Mouse (Mus musculus): ENCODE measurements around the gene Flywch1. TPM values are rescaled to one million over a fixed set of nuclear protein-coding genes. Genes with fewer than 3 reads are reported as not detected.

The Flywch1 gene
- total and polyA plus RNA-seq, 3 experiments = 18.8 to 28.3 (median 23.4) TPM

DNA sequence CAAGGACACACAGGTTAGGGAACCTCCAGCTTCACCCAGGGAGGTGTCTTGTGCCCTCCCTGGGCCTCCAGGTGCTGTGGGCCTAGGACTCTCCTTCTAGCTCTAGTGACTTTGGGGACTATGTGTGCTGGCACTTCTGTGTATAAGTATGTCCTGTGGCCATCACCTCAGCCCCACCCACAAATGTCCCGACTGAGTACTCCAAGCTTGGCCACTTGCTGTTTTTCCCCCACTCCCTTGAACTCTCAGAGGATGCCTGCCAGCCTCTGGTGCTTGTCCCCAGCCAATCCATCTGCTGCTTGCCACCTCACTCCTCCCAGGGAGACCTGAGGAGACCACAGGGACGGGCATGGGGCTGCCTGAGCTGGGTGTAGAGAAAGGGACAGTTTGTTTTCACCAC, 7.0 kb upstream of the Flywch1 start:
- Histone ChIP-seq H3K27ac (ENCODE audit: insufficient read depth, low read depth) (no peak overlapping the region), H3K4me3 (replicated peaks in 1 of 3; ENCODE audit: low read depth in 2 of 3, low read length in 2 of 3, poor library complexity in 1 of 3) (no peak overlapping the region), H3K4me1 (ENCODE audit: control insufficient read depth in 1 of 2, insufficient read depth in 2 of 2) (peaks cover 3 to 21% of the 10 kb centered on the region in 2 experiments; a peak in 3 of 4 replicates), H3K9ac (ENCODE audit: insufficient read depth, low read depth) (no peak overlapping the region), H3K27me3 (replicated peaks) (no peaks in the 10 kb centered on the region), H3K36me3 (replicated peaks in 1 of 2; ENCODE audit: control insufficient read depth in 1 of 2, insufficient read depth in 1 of 2, low read length in 1 of 2) (no peaks in the 10 kb centered on the region), H3K4me2 (ENCODE audit: insufficient read depth, low read depth, poor library complexity, severe bottlenecking) (no peak overlapping the region), H3K9me3 (replicated peaks; ENCODE audit: low read length) (no peaks in the 10 kb centered on the region), H3K79me2 (replicated peaks; ENCODE audit: control insufficient read depth, extremely low read depth, insufficient read depth, poor library complexity, severe bottlenecking) (no peaks in the 10 kb centered on the region)
- in situ Hi-C loops (cut with MboI; ENCODE audit: low pct_ligation_motif_present, low pct_unique_long_range_greater_than_20kb, low sequenced_read_pairs) = loop anchor here (5.0 to 10.0 kb wide), 2 partner anchors 59 to 186 kb away; partner anchors contain the start of gene Prss33
- dilution Hi-C loops (cut with MboI; ENCODE audit: extremely low pct_ligation_motif_present, extremely low pct_unique_long_range_greater_than_20kb, low sequenced_read_pairs) = no loop called here
- no peak for TF ChIP-seq IRF4 (IDR thresholded peaks at IDR 0.05; ENCODE audit: low read depth, low read length)
- TF ChIP-seq USF1 (IDR thresholded peaks at IDR 0.05; ENCODE audit: low read depth, low read length) = no peak
- no peak for TF ChIP-seq TBP (conservative IDR thresholded peaks at IDR 0.05; ENCODE audit: low read depth, low read length)
- no peak for TF ChIP-seq CHD2 (IDR thresholded peaks at IDR 0.05; ENCODE audit: low read length)
- no peak for DNase-seq (ENCODE audit: extremely low read depth)

DNA sequence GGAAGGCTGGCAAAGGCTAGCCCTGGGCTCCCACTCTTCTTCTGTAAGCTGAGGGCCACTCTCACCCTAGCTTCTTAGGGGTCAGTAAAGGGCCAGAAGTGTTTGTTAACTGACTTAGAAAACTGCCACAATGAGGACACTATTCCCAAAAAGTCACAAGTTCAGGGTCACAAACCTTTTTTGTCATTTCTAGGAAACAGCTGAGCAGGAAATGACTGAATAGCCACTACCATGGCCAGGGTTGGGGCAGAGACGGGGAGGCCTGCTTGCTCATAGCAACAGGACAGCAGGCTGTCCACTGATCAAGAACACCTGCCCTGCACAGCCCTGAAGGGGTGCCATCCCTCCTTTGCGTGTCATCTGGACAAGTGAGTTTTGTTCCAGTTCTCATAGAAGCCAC, 5.7 kb upstream of the Flywch1 start:
- H3K9ac ChIP-seq (ENCODE audit: insufficient read depth, low read depth) = no peak overlapping the region
- dilution Hi-C loops (cut with MboI; ENCODE audit: extremely low pct_ligation_motif_present, extremely low pct_unique_long_range_greater_than_20kb, low sequenced_read_pairs) (no loop called here), in situ Hi-C loops (cut with MboI; ENCODE audit: low pct_ligation_motif_present, low pct_unique_long_range_greater_than_20kb, low sequenced_read_pairs) (loop anchor here (5.0 to 10.0 kb wide), 2 partner anchors 60 to 188 kb away; partner anchors contain the start of gene Prss33)
- no peak overlapping the region for H3K4me3 ChIP-seq (replicated peaks in 1 of 3; ENCODE audit: low read depth in 2 of 3, low read length in 2 of 3, poor library complexity in 1 of 3)
- H3K27ac ChIP-seq (ENCODE audit: insufficient read depth, low read depth) = no peak overlapping the region
- DNase-seq (ENCODE audit: extremely low read depth) = no peak
- no peaks in the 10 kb centered on the region for H3K9me3 ChIP-seq (replicated peaks; ENCODE audit: low read length)
- no peak overlapping the region for H3K4me2 ChIP-seq (ENCODE audit: insufficient read depth, low read depth, poor library complexity, severe bottlenecking)
- H3K4me1 ChIP-seq (ENCODE audit: control insufficient read depth in 1 of 2, insufficient read depth in 2 of 2) = peaks cover 3 to 18% of the 10 kb centered on the region in 2 experiments; a peak in 3 of 4 replicates
- no peaks in the 10 kb centered on the region for H3K36me3 ChIP-seq (replicated peaks in 1 of 2; ENCODE audit: control insufficient read depth in 1 of 2, insufficient read depth in 1 of 2, low read length in 1 of 2)
- TF ChIP-seq ZMIZ1 (IDR thresholded peaks at IDR 0.05; ENCODE audit: low read depth, low read length) = no peak
- no peaks in the 10 kb centered on the region for H3K27me3 ChIP-seq (replicated peaks)
- H3K79me2 ChIP-seq (replicated peaks; ENCODE audit: control insufficient read depth, extremely low read depth, insufficient read depth, poor library complexity, severe bottlenecking) = no peaks in the 10 kb centered on the region

DNA sequence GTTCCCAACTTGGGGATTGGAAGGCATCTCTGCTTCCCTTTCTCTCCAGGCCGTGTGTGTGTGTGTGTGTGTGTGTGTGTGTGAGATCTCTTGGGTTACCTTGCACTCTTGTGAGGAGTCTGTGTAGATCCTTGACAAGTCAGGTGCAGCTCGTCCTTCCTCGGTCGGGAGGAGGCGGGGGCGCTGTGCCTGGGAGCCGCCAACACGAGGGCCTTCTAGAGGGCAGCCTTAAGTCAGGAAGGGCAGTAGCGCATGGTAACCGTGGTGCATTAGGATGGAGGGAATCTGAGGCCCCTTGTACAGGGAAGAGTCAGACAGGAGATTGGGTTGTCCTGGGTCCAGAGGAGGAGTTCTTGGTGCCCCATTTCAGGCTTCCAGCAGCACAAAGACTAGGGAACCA, 4.8 kb upstream of the Flywch1 start:
- H3K4me3 ChIP-seq (replicated peaks in 1 of 3; ENCODE audit: low read depth in 2 of 3, low read length in 2 of 3, poor library complexity in 1 of 3) = no peak overlapping the region
- no peak for DNase-seq (ENCODE audit: extremely low read depth)
- H3K36me3 ChIP-seq (replicated peaks in 1 of 2; ENCODE audit: control insufficient read depth in 1 of 2, insufficient read depth in 1 of 2, low read length in 1 of 2) = no peaks in the 10 kb centered on the region
- no peaks in the 10 kb centered on the region for H3K9me3 ChIP-seq (replicated peaks; ENCODE audit: low read length)
- TF ChIP-seq MAFK (IDR thresholded peaks at IDR 0.05; ENCODE audit: insufficient replicate concordance, low read length) = no peak
- TF ChIP-seq MXI1 (IDR thresholded peaks at IDR 0.05; ENCODE audit: low read depth, low read length) = no peak
- TF ChIP-seq ZKSCAN1 (IDR thresholded peaks at IDR 0.05; ENCODE audit: borderline replicate concordance, low read depth, low read length) = no peak
- no peak for TF ChIP-seq CTCF (conservative IDR thresholded peaks at IDR 0.05 in 1 of 2, IDR thresholded peaks at IDR 0.05 in 1 of 2; ENCODE audit: low read depth in 2 of 2, low read length in 2 of 2)
- no peak for TF ChIP-seq RCOR1 (conservative IDR thresholded peaks at IDR 0.05; ENCODE audit: low read depth, low read length)
- no peak for TF ChIP-seq IRF4 (IDR thresholded peaks at IDR 0.05; ENCODE audit: low read depth, low read length)
- TF ChIP-seq NELFE (IDR thresholded peaks at IDR 0.05; ENCODE audit: low read depth, low read length) = no peak
- TF ChIP-seq MAX (IDR thresholded peaks at IDR 0.05; ENCODE audit: low read length) = no peak
- TF ChIP-seq TCF12 (IDR thresholded peaks at IDR 0.05; ENCODE audit: low read depth, low read length) = no peak
- no peak for TF ChIP-seq USF2 (conservative IDR thresholded peaks at IDR 0.05; ENCODE audit: low read depth, low read length)
- TF ChIP-seq JUND (conservative IDR thresholded peaks at IDR 0.05; ENCODE audit: low read depth, low read length) = no peak
- no peak for TF ChIP-seq CHD2 (IDR thresholded peaks at IDR 0.05; ENCODE audit: low read length)
- TF ChIP-seq TBP (conservative IDR thresholded peaks at IDR 0.05; ENCODE audit: low read depth, low read length) = no peak
- no peak for TF ChIP-seq ZNF384 (IDR thresholded peaks at IDR 0.05; ENCODE audit: low read depth, low read length)
- peaks cover 3 to 22% of the 10 kb centered on the region in 2 experiments; a peak in 3 of 4 replicates for H3K4me1 ChIP-seq (ENCODE audit: control insufficient read depth in 1 of 2, insufficient read depth in 2 of 2)
- dilution Hi-C loops (cut with MboI; ENCODE audit: extremely low pct_ligation_motif_present, extremely low pct_unique_long_range_greater_than_20kb, low sequenced_read_pairs) (no loop called here), in situ Hi-C loops (cut with MboI; ENCODE audit: low pct_ligation_motif_present, low pct_unique_long_range_greater_than_20kb, low sequenced_read_pairs) (loop anchor here (5.0 to 10.0 kb wide), 2 partner anchors 61 to 189 kb away; partner anchors contain the start of gene Prss33)
- no peaks in the 10 kb centered on the region for H3K27me3 ChIP-seq (replicated peaks)
- H3K4me2 ChIP-seq (ENCODE audit: insufficient read depth, low read depth, poor library complexity, severe bottlenecking) = no peak overlapping the region
- no peak overlapping the region for H3K9ac ChIP-seq (ENCODE audit: insufficient read depth, low read depth)
- no peaks in the 10 kb centered on the region for H3K79me2 ChIP-seq (replicated peaks; ENCODE audit: control insufficient read depth, extremely low read depth, insufficient read depth, poor library complexity, severe bottlenecking)
- H3K27ac ChIP-seq (ENCODE audit: insufficient read depth, low read depth) = no peak overlapping the region
